Mouse (Mus musculus) liver (tissue): ENCODE measurements around the gene Izumo1r.

Experiments
- DNase-seq: peaks from one replicate; pipeline ENCODE4 v3.0.0-alpha.2; 2020; ENCODE audit warnings: mixed read lengths

Gene Izumo1r

DNA sequence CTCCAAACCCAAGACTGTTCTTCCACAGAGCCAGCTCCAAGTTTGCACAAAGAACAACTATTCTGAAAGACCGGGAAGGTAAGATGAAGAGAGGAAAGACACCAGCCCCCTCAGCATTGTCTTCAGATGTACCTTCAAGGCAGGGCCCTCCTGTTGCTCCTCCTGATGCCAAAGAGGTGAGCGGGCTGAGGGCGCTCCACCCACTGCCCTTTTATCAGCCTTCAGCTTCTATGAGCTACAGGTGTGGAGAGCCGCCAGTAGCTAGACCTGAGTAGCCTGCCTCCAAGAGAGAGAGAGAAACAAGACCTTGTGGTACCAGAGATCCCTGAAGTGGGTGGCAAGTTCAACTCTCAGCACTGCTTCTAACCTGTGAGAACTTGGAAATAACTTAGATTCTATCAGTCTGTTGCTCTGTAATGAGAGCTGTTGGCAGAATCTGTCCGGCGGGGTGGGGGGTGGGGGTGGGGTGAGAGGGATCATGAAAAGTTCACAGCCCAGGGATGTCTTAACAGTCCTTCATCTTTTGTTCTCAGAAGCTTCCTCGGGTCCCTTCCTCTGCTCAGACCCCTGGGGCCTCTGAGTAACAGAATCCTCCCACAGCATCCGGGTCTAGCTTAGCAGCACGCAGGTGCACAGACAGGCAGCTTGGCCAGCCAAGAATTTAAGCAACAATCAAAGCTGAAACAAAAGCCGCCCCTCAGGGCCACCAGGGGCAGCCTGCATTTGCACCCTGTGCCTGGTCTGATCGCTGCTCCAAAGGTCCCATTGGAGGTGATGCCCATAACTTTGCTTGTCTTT, at the start of gene Izumo1r:
Izumo1r (minus strand) TSS at position 369 of the 798 bp plus-strand sequence.
- DNase-seq = no peak

DNA sequence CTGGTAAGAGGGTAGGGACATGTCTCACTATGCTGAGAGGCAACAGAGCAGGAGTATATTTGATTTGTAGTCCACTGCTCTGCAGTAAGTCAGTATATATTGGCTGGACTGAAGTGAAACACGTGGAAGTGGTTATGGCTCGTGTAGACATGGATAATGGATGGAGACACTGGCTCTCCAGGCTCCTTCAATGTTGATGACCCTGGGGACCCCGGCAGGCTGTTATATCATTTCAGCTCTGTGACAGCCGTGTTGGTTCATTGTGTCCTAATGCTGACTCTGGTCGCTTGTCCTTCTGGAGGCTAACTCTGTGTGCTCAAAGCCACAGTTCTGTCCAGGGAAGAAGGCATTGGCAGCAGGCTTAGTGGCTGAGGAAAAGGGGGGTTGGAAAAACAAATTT, 47.3 kb upstream of the Izumo1r start:
- no peak for DNase-seq

DNA sequence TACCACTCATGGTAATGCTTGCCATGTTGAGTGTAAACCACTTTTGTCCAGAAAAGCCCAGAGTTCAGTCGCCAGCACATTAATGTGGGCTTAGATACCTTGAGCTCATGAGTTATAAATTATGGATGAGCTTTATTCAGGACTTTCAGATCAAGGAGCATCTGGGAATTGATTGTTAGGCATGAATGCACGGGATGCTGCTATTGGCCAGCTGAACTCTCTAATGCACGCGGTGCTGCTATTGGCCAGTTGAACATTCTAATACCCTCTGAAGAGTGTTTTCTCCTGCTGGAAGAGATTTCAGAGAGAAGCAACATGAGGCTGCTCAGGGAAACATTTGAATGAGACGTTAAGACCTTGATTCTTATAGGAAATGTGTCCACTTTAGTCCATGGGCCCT, 45.1 kb upstream of the Izumo1r start:
- no peak for DNase-seq

- DNase-seq = no peak
Observed at GRCm38 (mm10) chr9:14946677-14947076, 42.9 kb upstream of the Izumo1r start.

DNA sequence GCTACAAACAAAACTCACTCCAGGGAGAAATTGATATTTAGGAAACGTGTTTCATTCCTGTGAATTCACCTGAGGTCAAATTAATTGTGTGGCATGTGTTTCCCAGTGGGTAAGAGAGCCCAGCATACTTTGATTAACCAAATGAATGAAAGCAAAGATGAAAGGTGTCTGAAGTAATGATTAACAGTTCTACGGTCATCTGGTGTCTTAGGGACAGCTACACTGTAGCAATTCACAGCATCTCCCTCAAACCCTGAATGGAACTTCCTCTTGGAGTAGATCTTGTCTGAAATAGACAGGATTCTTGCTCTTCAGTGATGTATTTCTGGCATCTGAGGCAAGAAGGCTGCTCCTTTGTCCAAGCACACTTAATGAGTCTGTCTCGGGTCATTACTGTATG, 42.2 kb upstream of the Izumo1r start:
- DNase-seq = no peak

GRCm38 (mm10) chr9:14942143-14942720, 38.5 kb upstream of the Izumo1r start:
- no peak for DNase-seq

DNA sequence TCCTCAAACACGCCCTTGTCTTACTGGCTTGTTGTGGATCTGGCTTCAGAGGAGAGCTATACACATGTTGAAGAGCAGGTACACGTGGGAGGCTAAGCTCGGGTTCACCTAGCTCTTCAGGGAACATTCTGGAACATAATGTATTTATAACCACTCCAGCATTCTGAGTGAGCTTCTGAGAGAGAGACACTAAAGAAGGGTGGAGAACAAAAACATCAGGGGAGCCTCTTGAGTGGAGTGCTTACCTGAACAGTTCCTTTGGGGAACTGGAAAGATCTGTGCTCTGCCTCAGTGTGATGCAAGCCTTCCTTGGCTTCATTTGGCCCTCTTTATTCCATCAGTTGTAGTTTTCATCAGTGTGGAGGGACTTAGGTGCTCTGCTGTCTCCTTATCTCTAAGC, 35.9 kb upstream of the Izumo1r start:
- DNase-seq = no peak

DNA sequence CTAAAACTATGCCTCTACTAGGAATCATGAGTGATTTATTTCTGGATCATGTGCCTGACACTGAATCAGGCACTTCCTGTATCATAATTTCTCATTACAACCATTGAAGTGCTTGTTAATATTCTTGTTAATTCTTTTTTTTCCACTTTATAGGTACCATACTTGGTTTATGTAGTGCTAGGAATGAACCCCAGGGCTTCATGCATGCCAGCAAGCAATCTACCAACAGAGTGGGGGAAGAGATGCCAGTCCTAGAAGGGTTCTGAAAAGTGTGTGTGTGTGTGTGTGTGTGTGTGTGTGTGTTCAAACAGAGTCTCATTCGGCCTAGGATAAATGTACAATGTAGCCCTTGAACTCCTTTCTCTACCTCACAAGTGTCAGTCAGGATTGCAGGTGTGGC, 33.6 kb upstream of the Izumo1r start:
- DNase-seq = no peak

- no peak for DNase-seq
Observed at GRCm38 (mm10) chr9:14934851-14935250, 31.1 kb upstream of the Izumo1r start.

- no peak for DNase-seq
Observed at GRCm38 (mm10) chr9:14931943-14932342, 28.2 kb upstream of the Izumo1r start.

DNA sequence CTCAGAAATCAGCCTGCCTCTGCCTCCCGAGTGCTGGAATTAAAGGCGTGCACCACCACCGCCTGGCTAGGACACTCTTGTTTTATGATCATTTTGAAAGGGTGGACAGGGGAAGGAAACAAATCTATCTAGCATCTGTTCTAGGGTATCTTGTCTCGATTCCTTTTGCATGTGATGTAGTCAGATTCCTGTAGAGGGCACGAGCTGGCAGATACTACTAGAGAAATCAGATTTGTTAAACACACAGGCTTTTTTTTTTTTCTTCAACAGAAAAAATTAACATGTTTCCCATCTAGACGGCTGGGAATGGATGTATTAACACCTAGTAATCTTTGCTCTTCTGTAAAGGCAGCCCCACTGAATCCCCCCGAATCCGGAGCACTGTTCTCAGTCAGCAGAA, 27.5 kb upstream of the Izumo1r start:
- no peak for DNase-seq

GRCm38 (mm10) chr9:14926593-14926992, 22.8 kb upstream of the Izumo1r start:
- DNase-seq = no peak

GRCm38 (mm10) chr9:14923625-14924024, 19.9 kb upstream of the Izumo1r start:
- no peak for DNase-seq

DNA sequence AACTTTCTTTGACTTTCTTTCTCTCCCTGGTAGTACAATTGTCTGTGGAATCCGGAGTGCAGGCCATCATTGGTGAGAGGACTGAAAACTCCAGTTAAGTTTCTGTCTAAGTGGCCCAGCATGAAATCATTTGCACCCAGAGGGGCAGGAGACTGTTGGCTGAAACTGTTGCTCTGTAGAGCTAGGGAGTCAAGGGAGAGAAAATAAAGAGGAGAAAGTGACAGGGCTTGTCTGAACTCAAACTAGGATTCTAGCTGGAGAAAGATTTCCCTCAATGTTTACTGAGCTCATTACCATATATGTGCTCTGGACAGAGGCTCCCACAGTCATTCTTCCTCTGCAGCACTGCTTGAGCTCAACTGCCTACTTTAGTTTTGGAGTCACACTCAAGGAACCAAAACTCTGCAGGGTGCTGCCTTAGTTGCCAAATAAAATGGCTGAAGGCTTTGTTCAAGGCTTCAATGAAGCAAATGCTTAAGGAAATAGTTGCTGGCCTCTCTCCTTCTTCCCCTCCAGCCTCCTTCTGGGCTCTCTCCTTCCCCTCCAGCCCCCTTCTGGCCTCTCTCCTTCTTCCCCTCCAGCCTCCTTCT, 18.3 kb upstream of the Izumo1r start:
- no peak for DNase-seq

- DNase-seq = no peak
Observed at GRCm38 (mm10) chr9:14921254-14921653, 17.5 kb upstream of the Izumo1r start.

GRCm38 (mm10) chr9:14920608-14921007, 16.9 kb upstream of the Izumo1r start:
- no peak for DNase-seq

GRCm38 (mm10) chr9:14918825-14919668, 15.3 kb upstream of the Izumo1r start:
- DNase-seq = no peak

DNA sequence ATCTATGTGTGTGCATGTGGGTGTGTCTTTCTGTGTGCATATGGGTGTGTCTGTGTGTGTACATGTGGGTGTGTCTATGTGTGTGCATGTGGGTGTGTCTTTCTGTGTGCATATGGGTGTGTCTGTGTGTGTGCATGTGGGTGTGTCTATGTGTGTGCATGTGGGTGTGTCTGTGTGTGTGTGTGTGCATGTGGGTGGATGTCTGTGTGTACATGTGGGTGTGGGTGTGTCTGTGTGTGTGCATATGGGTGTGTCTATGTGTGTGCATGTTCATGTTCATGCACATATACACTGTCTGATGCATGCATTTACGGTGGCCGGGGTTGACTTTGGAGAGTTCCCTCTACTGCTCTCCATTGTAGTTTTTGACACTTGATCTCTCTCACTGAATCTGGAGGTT, 13.9 kb upstream of the Izumo1r start:
- DNase-seq = no peak

DNA sequence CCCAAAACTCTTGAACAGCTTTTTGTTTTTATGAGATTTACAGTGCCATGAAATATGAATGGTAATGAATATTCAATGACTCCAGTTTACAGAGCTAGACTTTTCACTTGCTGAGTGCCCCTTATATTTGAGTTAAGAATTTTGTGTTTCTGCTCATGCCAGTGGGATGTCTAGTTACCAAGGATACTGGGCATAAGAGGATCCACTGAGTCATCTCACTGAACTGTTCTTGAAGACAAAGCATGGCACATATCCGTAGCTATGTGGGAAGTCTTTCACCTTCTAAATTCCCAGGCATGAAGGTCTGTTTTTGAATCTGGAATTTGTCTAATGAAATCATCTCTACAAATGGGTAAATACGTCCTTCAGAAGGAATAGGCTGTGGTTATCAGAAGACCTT, 8.3 kb upstream of the Izumo1r start:
- no peak for DNase-seq

- DNase-seq = no peak
Observed at GRCm38 (mm10) chr9:14909981-14910380, 6.2 kb upstream of the Izumo1r start.

DNA sequence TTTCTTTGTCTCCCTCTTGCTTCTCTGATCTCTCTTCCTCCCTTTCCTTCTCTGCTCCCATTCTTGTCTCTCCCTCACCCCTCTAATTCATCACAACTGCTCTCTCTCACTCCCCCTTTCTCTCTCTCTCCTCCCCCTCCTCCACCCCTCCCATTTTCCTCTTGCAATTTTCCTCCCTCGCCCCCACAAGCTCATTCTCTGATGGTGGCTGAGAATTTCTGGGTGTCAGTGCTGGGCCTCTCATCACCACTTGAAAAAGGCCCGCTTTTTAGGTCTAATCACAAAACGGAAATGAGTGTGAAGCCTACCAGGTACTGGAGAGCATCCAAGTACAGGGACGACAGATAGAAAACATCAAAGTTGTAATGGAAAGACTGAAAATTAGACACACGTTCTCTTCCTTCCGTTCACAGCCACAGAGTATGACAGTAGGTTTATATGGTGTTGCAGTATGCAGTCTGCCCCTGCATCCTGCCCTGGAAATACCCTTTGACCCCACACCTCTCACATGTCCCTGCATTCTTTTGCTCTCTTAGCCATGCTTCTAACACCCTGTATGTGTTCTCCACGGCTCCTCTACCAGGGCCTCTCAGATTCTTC, 4.2 kb upstream of the Izumo1r start:
- no peak for DNase-seq

DNA sequence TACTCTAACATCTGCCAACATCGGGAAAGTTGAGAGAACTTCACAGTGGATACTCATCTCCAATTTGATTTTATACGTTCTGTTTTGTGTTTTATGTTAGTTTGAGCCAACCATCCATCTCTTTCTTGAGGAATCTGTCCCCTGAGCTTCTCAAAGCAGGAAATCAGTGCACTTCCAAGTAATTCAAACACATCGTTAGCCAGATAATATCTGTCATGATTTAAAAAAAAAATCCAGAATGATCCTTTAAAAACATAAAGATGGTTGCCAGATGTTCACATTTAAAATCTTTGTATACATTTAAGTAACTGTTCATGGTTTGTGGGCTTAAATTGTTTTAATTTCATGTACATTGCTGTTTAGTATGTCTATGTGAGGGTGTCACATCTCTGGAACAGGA, 2.2 kb upstream of the Izumo1r start:
- no peak for DNase-seq
